Mouse (Mus musculus) ES-Bruce4 (cell line): ENCODE data around the gene Wdr34.

Source experiments
- CTCF ChIP-seq: IDR thresholded peaks from one replicate; pipeline ENCODE4 v1.8.1; 2011; ENCODE audit warnings: low read depth, low read length
- EP300 ChIP-seq: IDR thresholded peaks from 2 replicates; pipeline ENCODE4 v1.6.1; 2011; ENCODE audit warnings: low read depth, low read length; ENCODE audit not compliant: insufficient read depth
- POLR2A ChIP-seq: IDR thresholded peaks from one replicate; pipeline ENCODE4 v1.8.1; 2011; ENCODE audit warnings: low read length; ENCODE audit not compliant: insufficient read depth

- TF ChIP-seq POLR2A: no peak
- no peak for TF ChIP-seq CTCF
- no peak for TF ChIP-seq EP300
Measured at GRCm38 (mm10) chr2:30014326-30014966, 34.2 kb downstream of the Wdr34 start.
